Mouse (Mus musculus) embryonic fibroblast, embryonic 13.5 days (primary cell): ENCODE results near the gene Mpped2.

Experiments
- CTCF ChIP-seq: IDR thresholded peaks from 2 replicates; pipeline ENCODE4 v1.5.1; 2011; ENCODE audit warnings: mild to moderate bottlenecking, control low read depth, low read length, moderate library complexity, borderline replicate concordance; ENCODE audit not compliant: insufficient read depth
- POLR2A ChIP-seq: IDR thresholded peaks from 2 replicates; pipeline ENCODE4 v1.6.1; 2011; ENCODE audit warnings: low read depth, mild to moderate bottlenecking, control low read depth, low read length, moderate library complexity

- TF ChIP-seq CTCF, result no peak
- no peak for TF ChIP-seq POLR2A
These were observed 54.3 kb downstream of the Mpped2 start for GRCm38 (mm10) chr2:106747342-106747741.
